Mouse (Mus musculus) gastrocnemius, postnatal 14 days (tissue): ENCODE measurements at regions not wholly inside any gene's neighbourhood (a gene's known extent, or its start where the extent isn't known, plus 50 kb on each side); places are given as distances from the start of the nearest gene placed in this dataset.
A peak's percentile ranks its signal among the peaks of the same experiment; 100 is the strongest.
"Not testable (repeated sequence)": the region's sequence is repeated elsewhere in the genome, so short reads cannot be mapped to it uniquely, and the experiment has no call there.

Source experiments
- DNase-seq: peaks from one replicate; pipeline ENCODE4 v3.0.0; 2021; ENCODE audit warnings: mixed read lengths
- intact Hi-C: fragments of 180-260 bp; cut with DNase I; formaldehyde crosslinking; loops from one replicate; pipeline ENCODE4 v1.15.1; 2025; ENCODE audit warnings: low total_unique reads

- no peak for DNase-seq
- intact Hi-C loops, result no loop called here
These were observed 346.6 kb upstream of the Zfp703 start for GRCm38 (mm10) chr8:26630544-26630943.

GRCm38 (mm10) chr8:26635701-26636100 is 341.4 kb upstream of the Zfp703 start:
- DNase-seq, result no peak
- intact Hi-C loops, result no loop called here

- intact Hi-C loops, DNase-seq: not testable (repeated sequence)
These were observed 331.8 kb upstream of the Zfp703 start for GRCm38 (mm10) chr8:26645375-26645774.

- no peak for DNase-seq
- intact Hi-C loops, result no loop called here
These were observed 326.8 kb upstream of the Zfp703 start for GRCm38 (mm10) chr8:26650287-26650686.

GRCm38 (mm10) chr8:26655897-26656296 is 321.2 kb upstream of the Zfp703 start:
- no peak for DNase-seq
- intact Hi-C loops, result no loop called here

- intact Hi-C loops, result no loop called here
- DNase-seq, result no peak
These were observed 320.6 kb upstream of the Zfp703 start for GRCm38 (mm10) chr8:26656310-26657075.

- DNase-seq, result no peak
These were observed 317.7 kb upstream of the Zfp703 start for GRCm38 (mm10) chr8:26659381-26659780.

GRCm38 (mm10) chr8:26669541-26669940 is 307.6 kb upstream of the Zfp703 start:
- DNase-seq, result no peak
- intact Hi-C loops, result no loop called here

More at GRCm38 (mm10) chr8:26659381-26659780, 317.7 kb upstream of the Zfp703 start:
- intact Hi-C loops, result no loop called here

- DNase-seq, result no peak
- intact Hi-C loops, result no loop called here
These were observed 304.4 kb upstream of the Zfp703 start for GRCm38 (mm10) chr8:26672486-26673395.

GRCm38 (mm10) chr8:26677584-26678138 is 299.5 kb upstream of the Zfp703 start:
- DNase-seq, result no peak
- intact Hi-C loops, result no loop called here

- no peak for DNase-seq
- intact Hi-C loops, result no loop called here
These were observed 296.2 kb upstream of the Zfp703 start for GRCm38 (mm10) chr8:26680891-26681381.

GRCm38 (mm10) chr8:26687146-26687545 is 290.0 kb upstream of the Zfp703 start:
- peak; percentile 42 for DNase-seq
- intact Hi-C loops, result loop anchor here (5.0 kb wide), 1 partner anchor 290 kb away; the partner anchor contains the start of gene Zfp703

GRCm38 (mm10) chr8:26688035-26688434 is 289.1 kb upstream of the Zfp703 start:
- DNase-seq, result no peak
- intact Hi-C loops, result loop anchor here (5.0 kb wide), 1 partner anchor 289 kb away; the partner anchor contains the start of gene Zfp703

GRCm38 (mm10) chr8:26688745-26689478 is 288.2 kb upstream of the Zfp703 start:
- intact Hi-C loops, result loop anchor here (5.0 kb wide), 1 partner anchor 288 kb away; the partner anchor contains the start of gene Zfp703
- no peak for DNase-seq

GRCm38 (mm10) chr8:26689479-26690177 is 287.5 kb upstream of the Zfp703 start:
- intact Hi-C loops, result loop anchor here (5.0 kb wide), 1 partner anchor 288 kb away; the partner anchor contains the start of gene Zfp703
- DNase-seq, result no peak

- intact Hi-C loops, result no loop called here
- peak; percentile 23 for DNase-seq
These were observed 286.9 kb upstream of the Zfp703 start for GRCm38 (mm10) chr8:26690178-26690735.

GRCm38 (mm10) chr8:26697579-26698084 is 279.5 kb upstream of the Zfp703 start:
- DNase-seq, result no peak
- intact Hi-C loops, result no loop called here

- intact Hi-C loops, result no loop called here
These were observed 278.5 kb upstream of the Zfp703 start for GRCm38 (mm10) chr8:26698580-26698979.

More at GRCm38 (mm10) chr8:26698580-26698979, 278.5 kb upstream of the Zfp703 start:
- peak; percentile 17 for DNase-seq
